ENCODE assay signal across 10 mouse cellular contexts in the genomic region with DNA sequence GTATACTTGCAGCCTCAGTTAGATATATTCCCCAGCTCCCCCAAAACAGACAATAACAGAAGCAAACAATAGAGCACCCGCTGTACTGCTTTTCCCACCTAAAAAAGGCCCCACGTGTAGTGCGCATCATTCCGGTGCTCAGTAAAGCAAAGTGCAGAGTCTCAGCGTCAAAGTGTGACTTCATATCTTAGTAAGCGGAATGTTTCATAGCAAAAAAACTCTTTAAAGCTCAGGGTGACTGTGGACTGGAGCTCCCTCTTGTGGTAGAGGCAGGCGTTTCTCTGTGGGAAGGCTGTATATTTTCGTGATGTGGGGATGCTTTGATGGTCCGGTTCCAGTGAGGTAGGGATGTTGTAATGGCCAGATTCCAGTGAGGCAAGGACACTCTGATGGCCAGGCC. TPM values are rescaled to one million over a fixed set of nuclear protein-coding genes. Genes with fewer than 3 reads are reported as not detected.
DNase-seq lines count a peak whose midpoint lies in the region; ATAC-seq lines count a peak whose summit lies in the region.
"Had no signal": no experiment of that assay in that cellular context is flagged by ENCODE, and none has a peak within 500 bp of the region (broad histone marks: within the 10 kb centered on the region; RNA-seq: fewer than 3 reads in every experiment).

No protein-coding gene starts in this region.

- peaks cover 87% of the 10 kb centered on the region for H3K36me3 ChIP-seq in hindbrain, embryonic 10.5 days
- H3K36me3 ChIP-seq in hindbrain, embryonic 16.5 days (ENCODE audit: control insufficient read depth, insufficient read depth, low read length) = peaks cover 35% of the 10 kb centered on the region

- no peak overlapping the region for H3K4me2 ChIP-seq in hindbrain, embryonic 16.5 days (ENCODE audit: low read length)
- H3K4me2 ChIP-seq: embryonic facial prominence, embryonic 13.5 days; limb, embryonic 12.5 days had no signal

- no peak overlapping the region for H3K4me3 ChIP-seq in hindbrain, embryonic 10.5 days
- H3K4me3 ChIP-seq in hindbrain, embryonic 16.5 days (ENCODE audit: low read length) = no peak overlapping the region
- H3K4me3 ChIP-seq: embryonic facial prominence, embryonic 13.5 days; limb, embryonic 12.5 days had no signal

- H3K27me3 ChIP-seq in hindbrain, embryonic 10.5 days (ENCODE audit: insufficient read depth, poor library complexity, severe bottlenecking) = no peaks in the 10 kb centered on the region
- no peaks in the 10 kb centered on the region for H3K27me3 ChIP-seq in hindbrain, embryonic 16.5 days (replicated peaks; ENCODE audit: control insufficient read depth, insufficient read depth, low read length)
- H3K27me3 ChIP-seq: embryonic facial prominence, embryonic 13.5 days; limb, embryonic 12.5 days had no signal

- ATAC-seq in hindbrain, embryonic 16.5 days = no peak
- peak; percentile 55; the same call in 1 of the 2 replicates for ATAC-seq in megakaryocyte-erythroid progenitor cell, adult 5-6 weeks (replicated peaks; ENCODE audit: low FRiP score, low TSS enrichment, poor library complexity, severe bottlenecking)

- H3K27ac ChIP-seq in hindbrain, embryonic 10.5 days = no peak overlapping the region
- H3K27ac ChIP-seq in hindbrain, embryonic 16.5 days (ENCODE audit: low read depth, low read length) = no peak overlapping the region
- H3K27ac ChIP-seq: embryonic facial prominence, embryonic 13.5 days; limb, embryonic 12.5 days had no signal

- no peaks in the 10 kb centered on the region for H3K4me1 ChIP-seq in hindbrain, embryonic 10.5 days (replicated peaks)
- no peaks in the 10 kb centered on the region for H3K4me1 ChIP-seq in hindbrain, embryonic 16.5 days (ENCODE audit: control insufficient read depth, insufficient read depth, low read depth, low read length)

- DNase-seq in hindbrain, embryonic 10.5 days (ENCODE audit: low spot score) = peak; percentile 46
- DNase-seq in 416B (ENCODE audit: low read depth) = peak; percentile 56
- peak; percentile 22 for DNase-seq in MN1 (ENCODE audit: low spot score)
- peak; percentile 64 for DNase-seq in embryo, embryonic 10 days (ENCODE audit: low spot score)
- peak; percentile 58 to 84 for DNase-seq in layer of hippocampus, adult 18-20 months (ENCODE audit: low spot score in 2 of 2)
- no peak for DNase-seq in spleen, postnatal 36 days (ENCODE audit: low spot score in 2 of 2)

- no peak overlapping the region for H3K9ac ChIP-seq in hindbrain, embryonic 16.5 days (ENCODE audit: low read depth, low read length)
- H3K9ac ChIP-seq: embryonic facial prominence, embryonic 13.5 days; limb, embryonic 12.5 days had no signal

- WGBS in hindbrain, embryonic 10.5 days = 53% methylated on average over 9 of the region's 9 CpGs
- WGBS in hindbrain, embryonic 16.5 days = 62% methylated on average over 9 of the region's 9 CpGs

- H3K9me3 ChIP-seq in hindbrain, embryonic 10.5 days = no peaks in the 10 kb centered on the region
- H3K9me3 ChIP-seq in hindbrain, embryonic 16.5 days (ENCODE audit: control insufficient read depth, low read length) = no peaks in the 10 kb centered on the region
- H3K9me3 ChIP-seq: embryonic facial prominence, embryonic 13.5 days; limb, embryonic 12.5 days had no signal

RNA-seq across cellular contexts. Expression of gene Dusp14, which starts 37.1 kb away (rescaled TPM):
- 11.0 and 13.3 TPM in 2 replicates for polyA plus RNA-seq in hindbrain, embryonic 10.5 days (2016; fragmentation: Nextera tagmentation; extraction: Ambion mirVana)
- 13.0 and 13.1 TPM in 2 replicates for polyA plus RNA-seq in hindbrain, embryonic 16.5 days (2015; fragmentation: Nextera tagmentation; extraction: Ambion mirVana)
- 10 to 100 TPM; 33.5 to 35.0 TPM for total RNA-seq in layer of hippocampus, adult 18-20 months (2021)
- total RNA-seq in megakaryocyte-erythroid progenitor cell, adult 5-6 weeks (2014; fragmentation: Nextera tagmentation) = not detected in 2 replicates
- not detected in 2 replicates for total RNA-seq in megakaryocyte-erythroid progenitor cell, adult 5-6 weeks (2017)

Comparison
In these comparisons a context has a peak if more than half of its experiments do, and no peak if none do; other contexts are left out.
1. DNase-seq: peak in hindbrain, embryonic 10.5 days (single experiment), 416B (single experiment), MN1 (single experiment), embryo, embryonic 10 days (single experiment) and layer of hippocampus, adult 18-20 months (2 of 2); none in spleen, postnatal 36 days (0 of 2).
2. RNA of gene Dusp14, which starts 37.1 kb away (total RNA-seq): 33.5 to 35.0 TPM in layer of hippocampus, adult 18-20 months; not detected in megakaryocyte-erythroid progenitor cell, adult 5-6 weeks; every median in the first group is over 10 times any median in the second.